In genomic region chr16:65720953-65721352, GRCm38 (mm10) we compare ENCODE assay signal across 15 mouse cellular contexts.
A peak's percentile ranks its signal among the peaks of the same experiment; 100 is the strongest.
DNase-seq lines count a peak whose midpoint lies in the region; ATAC-seq and TF ChIP-seq lines count a peak whose summit lies in the region.
"Had no signal": no experiment of that assay in that cellular context is flagged by ENCODE, and none has a peak within 500 bp of the region (broad histone marks: within the 10 kb centered on the region; RNA-seq: fewer than 3 reads in every experiment).

No protein-coding gene starts in this region.

- no peak overlapping the region for H3K4me2 ChIP-seq in embryonic facial prominence, embryonic 14.5 days (ENCODE audit: low read depth, low read length)
- H3K4me2 ChIP-seq in kidney, embryonic 15.5 days, result no peak overlapping the region
- H3K4me2 ChIP-seq in hindbrain, postnatal 0 days (ENCODE audit: low read depth, low read length), result no peak overlapping the region
- H3K4me2 ChIP-seq: heart, embryonic 15.5 days; intestine, embryonic 15.5 days; midbrain, embryonic 12.5 days had no signal

- no peak overlapping the region for H3K9ac ChIP-seq in embryonic facial prominence, embryonic 14.5 days (ENCODE audit: low read depth, low read length)
- no peak overlapping the region for H3K9ac ChIP-seq in kidney, embryonic 15.5 days
- H3K9ac ChIP-seq in hindbrain, postnatal 0 days (replicated peaks; ENCODE audit: low read length), result no peak overlapping the region
- H3K9ac ChIP-seq: heart, embryonic 15.5 days; intestine, embryonic 15.5 days; midbrain, embryonic 12.5 days had no signal

- no peak overlapping the region for H3K27ac ChIP-seq in embryonic facial prominence, embryonic 14.5 days (replicated peaks; ENCODE audit: low read depth, low read length)
- no peak overlapping the region for H3K27ac ChIP-seq in embryonic facial prominence, embryonic 10.5 days (replicated peaks)
- H3K27ac ChIP-seq in kidney, embryonic 15.5 days, result no peak overlapping the region
- no peak overlapping the region for H3K27ac ChIP-seq in hindbrain, postnatal 0 days
- H3K27ac ChIP-seq: heart, embryonic 15.5 days; intestine, embryonic 15.5 days; midbrain, embryonic 12.5 days had no signal

- WGBS in embryonic facial prominence, embryonic 14.5 days, result 46% methylated on average over 4 of the region's 4 CpGs
- WGBS in embryonic facial prominence, embryonic 10.5 days, result 69% methylated on average over 4 of the region's 4 CpGs
- 30% methylated on average over 4 of the region's 4 CpGs for WGBS in kidney, embryonic 15.5 days
- 19% methylated on average over 4 of the region's 4 CpGs for WGBS in hindbrain, postnatal 0 days

- peak; percentile 8 for DNase-seq in embryonic facial prominence, embryonic 14.5 days (ENCODE audit: low spot score)
- no peak for DNase-seq in embryonic facial prominence, embryonic 10.5 days (ENCODE audit: low spot score)
- DNase-seq in kidney, adult 9 months, result no peak
- peak; percentile 64 for DNase-seq in hindbrain, postnatal 0 days (ENCODE audit: low spot score)
- DNase-seq in neural tube, embryonic 10.5 days (ENCODE audit: extremely low spot score, low spot score), result peak; percentile 14
- no peak for DNase-seq in thymus, postnatal 25 days
- DNase-seq in right cerebral cortex, adult 2 months (ENCODE audit: low spot score in 2 of 2), result no peak
- DNase-seq: cerebellum, adult 11 months; kidney, postnatal 25 days; thymus, adult 2 months had no signal

- 0 out of 2 replicates have a peak, but pooled peaks cover 3% of the 10 kb centered on the region for H3K4me1 ChIP-seq in embryonic facial prominence, embryonic 14.5 days (ENCODE audit: control insufficient read depth, insufficient read depth, low read length)
- no peaks in the 10 kb centered on the region for H3K4me1 ChIP-seq in embryonic facial prominence, embryonic 10.5 days
- no peaks in the 10 kb centered on the region for H3K4me1 ChIP-seq in kidney, embryonic 15.5 days
- H3K4me1 ChIP-seq in hindbrain, postnatal 0 days (ENCODE audit: insufficient read depth, low read length), result no peaks in the 10 kb centered on the region
- H3K4me1 ChIP-seq: heart, embryonic 15.5 days; intestine, embryonic 15.5 days; midbrain, embryonic 12.5 days had no signal

- no peaks in the 10 kb centered on the region for H3K36me3 ChIP-seq in embryonic facial prominence, embryonic 14.5 days (ENCODE audit: control insufficient read depth, insufficient read depth, low read length)
- no peaks in the 10 kb centered on the region for H3K36me3 ChIP-seq in embryonic facial prominence, embryonic 10.5 days (replicated peaks)
- no peaks in the 10 kb centered on the region for H3K36me3 ChIP-seq in kidney, embryonic 15.5 days
- no peaks in the 10 kb centered on the region for H3K36me3 ChIP-seq in hindbrain, postnatal 0 days (ENCODE audit: insufficient read depth, low read length)
- H3K36me3 ChIP-seq: heart, embryonic 15.5 days; intestine, embryonic 15.5 days; midbrain, embryonic 12.5 days had no signal

- TF ChIP-seq CTCF in hindbrain, postnatal 0 days (IDR thresholded peaks at IDR 0.05; ENCODE audit: low read depth), result peak; percentile 12; the same call in 1 of the 2 replicates

- H3K27me3 ChIP-seq in embryonic facial prominence, embryonic 14.5 days (replicated peaks; ENCODE audit: control insufficient read depth, insufficient read depth, low read length), result no peaks in the 10 kb centered on the region
- no peaks in the 10 kb centered on the region for H3K27me3 ChIP-seq in embryonic facial prominence, embryonic 10.5 days (replicated peaks; ENCODE audit: low read depth, poor library complexity, severe bottlenecking)
- H3K27me3 ChIP-seq in kidney, embryonic 15.5 days, result peaks cover 6% of the 10 kb centered on the region; the same call in 1 of the 2 replicates
- H3K27me3 ChIP-seq in hindbrain, postnatal 0 days (ENCODE audit: insufficient read depth, low read length), result no peaks in the 10 kb centered on the region
- H3K27me3 ChIP-seq: heart, embryonic 15.5 days; intestine, embryonic 15.5 days; midbrain, embryonic 12.5 days had no signal

- no peaks in the 10 kb centered on the region for H3K9me3 ChIP-seq in embryonic facial prominence, embryonic 14.5 days (ENCODE audit: control insufficient read depth, low read length)
- no peaks in the 10 kb centered on the region for H3K9me3 ChIP-seq in embryonic facial prominence, embryonic 10.5 days
- no peaks in the 10 kb centered on the region for H3K9me3 ChIP-seq in kidney, embryonic 15.5 days (replicated peaks)
- no peaks in the 10 kb centered on the region for H3K9me3 ChIP-seq in hindbrain, postnatal 0 days (ENCODE audit: low read length)
- H3K9me3 ChIP-seq: heart, embryonic 15.5 days; intestine, embryonic 15.5 days; midbrain, embryonic 12.5 days had no signal

- no peak overlapping the region for H3K4me3 ChIP-seq in embryonic facial prominence, embryonic 14.5 days (ENCODE audit: low read depth, low read length)
- no peak overlapping the region for H3K4me3 ChIP-seq in embryonic facial prominence, embryonic 10.5 days
- H3K4me3 ChIP-seq in kidney, embryonic 15.5 days (replicated peaks), result no peak overlapping the region
- H3K4me3 ChIP-seq in hindbrain, postnatal 0 days (ENCODE audit: low read length), result no peak overlapping the region
- H3K4me3 ChIP-seq: erythroblast, embryonic 14.5 days; heart, embryonic 15.5 days; intestine, embryonic 15.5 days; midbrain, embryonic 12.5 days had no signal

- no peak for ATAC-seq in embryonic facial prominence, embryonic 14.5 days (ENCODE audit: low read depth)
- ATAC-seq in kidney, embryonic 15.5 days (replicated peaks; ENCODE audit: low FRiP score), result peak; percentile 75
- ATAC-seq in hindbrain, postnatal 0 days, result no peak
- ATAC-seq: intestine, embryonic 15.5 days had no signal

Comparison
In these comparisons a context has a peak if more than half of its experiments do, and no peak if none do; other contexts are left out.
1. DNase-seq: peak in embryonic facial prominence, embryonic 14.5 days (single experiment), hindbrain, postnatal 0 days (single experiment) and neural tube, embryonic 10.5 days (single experiment); none in embryonic facial prominence, embryonic 10.5 days (single experiment), kidney, adult 9 months (single experiment), thymus, postnatal 25 days (single experiment) and right cerebral cortex, adult 2 months (0 of 2).